Mouse (Mus musculus): ENCODE measurements around the gene Ing1.

GRCm38 (mm10) chr8:11586374-11586745 lies 31.0 kb downstream of the Ing1 start:
- TF ChIP-seq EP300 (IDR thresholded peaks at IDR 0.05) (no peak), CTCF (IDR thresholded peaks at IDR 0.05) (no peak)

Data from lung, postnatal 0 days (tissue).